Mouse (Mus musculus) cerebellum, adult 2 months (tissue): ENCODE measurements around the gene Catsper2. TPM values are rescaled to one million over a fixed set of nuclear protein-coding genes. Genes with fewer than 3 reads are reported as not detected.

Source experiments
- DNase-seq, 2 experiments: peaks; one replicate each; pipeline ENCODE4 v3.0.0; 2021
- H3K27ac ChIP-seq: fragments of 200-500 bp; 2 replicates; pipeline ENCODE4 v1.5.1; 2012; ENCODE audit warnings: low read length, control low read depth, inconsistent platforms; ENCODE audit not compliant: insufficient read depth
- H3K27me3 ChIP-seq: fragments of 200-500 bp; 2 replicates; pipeline ENCODE4 v1.6.1; 2012; ENCODE audit warnings: inconsistent platforms, mild to moderate bottlenecking, low read length, moderate library complexity; ENCODE audit not compliant: control insufficient read depth, insufficient read depth
- H3K4me1 ChIP-seq: fragments of 200-500 bp; 2 replicates; pipeline ENCODE4 v1.6.1; 2011; ENCODE audit warnings: low read length; ENCODE audit not compliant: control insufficient read depth, insufficient read depth
- H3K4me3 ChIP-seq: fragments of 200-500 bp; replicated peaks from 2 replicates; pipeline ENCODE3; 2011; ENCODE audit warnings: mild to moderate bottlenecking, low read depth, low read length, control low read depth; ENCODE audit not compliant: insufficient read depth
- CTCF ChIP-seq: fragments of 200-500 bp; IDR thresholded peaks from 2 replicates; pipeline ENCODE4 v1.5.1; 2011; ENCODE audit warnings: low read depth, mild to moderate bottlenecking, control low read depth, low read length, moderate library complexity, borderline replicate concordance; ENCODE audit not compliant: insufficient read depth
- POLR2A ChIP-seq: fragments of 200-500 bp; IDR thresholded peaks from 2 replicates; pipeline ENCODE4 v1.6.1; 2011; ENCODE audit warnings: low read length, control low read depth, borderline replicate concordance; ENCODE audit not compliant: insufficient read depth
- WGBS: fragments of 180-500 bp; shearing (Covaris S2); methylation state at CpG from one replicate; pipeline ENCODE4 v1.1.7; 2018; 5-methylcytosine and 5-hydroxymethylcytosine counted together
- polyA plus RNA-seq: library from polyadenylated mRNA; depleted of rRNA; stranded (reverse); fragments of >200 nt; gene quantifications from 2 replicates; pipeline ENCODE4 v1.2.3, GENCODE M21; 2012

The Catsper2 gene
- polyA plus RNA-seq, 1 experiment, result 7.4 TPM

GRCm38 (mm10) chr2:121449545-121450011 lies 36.0 kb upstream of the Catsper2 start:
- under 1% methylated on average over 52 of the region's 54 CpGs for WGBS
- no peak for DNase-seq

GRCm38 (mm10) chr2:121448739-121449535 lies 35.3 kb upstream of the Catsper2 start, which contains the start of gene Serf2:
TSS of gene Serf2 (plus strand) at chr2:121449195.
- WGBS, result 1% methylated on average over 74 of the region's 74 CpGs

More at GRCm38 (mm10) chr2:121449545-121450011, 36.0 kb upstream of the Catsper2 start:
- Histone ChIP-seq H3K4me1 (no peaks in the 10 kb centered on the region), H3K4me3 (peak overlapping the region; percentile 92), H3K27ac (peak overlapping the region; percentile 89), H3K27me3 (no peaks in the 10 kb centered on the region)
- no peak for TF ChIP-seq POLR2A

DNA sequence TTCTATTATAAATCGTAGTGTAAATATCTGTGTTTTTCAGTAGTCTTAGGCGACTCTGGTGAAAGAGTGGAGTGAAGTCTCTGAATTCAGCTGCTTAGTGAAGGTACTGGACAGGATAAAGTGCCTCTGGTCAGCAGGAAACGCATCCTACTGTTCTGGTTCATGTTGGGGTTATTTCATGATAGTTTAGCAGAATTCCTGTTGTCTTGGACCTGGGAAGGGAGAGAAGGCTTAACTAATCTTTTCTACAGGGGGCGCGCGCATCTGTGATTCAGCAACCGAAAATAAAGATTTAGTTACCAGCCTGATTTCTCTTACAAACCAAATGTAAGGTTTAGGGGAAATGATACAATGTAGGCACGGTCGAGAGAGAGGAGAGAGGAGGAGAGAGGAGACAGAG lies 34.5 kb upstream of the Catsper2 start:
- Histone ChIP-seq H3K4me1 (no peaks in the 10 kb centered on the region), H3K27me3 (no peaks in the 10 kb centered on the region), H3K27ac (no peak overlapping the region), H3K4me3 (no peak overlapping the region)
- 15% methylated on average over 9 of the region's 9 CpGs for WGBS
- TF ChIP-seq CTCF, result no peak
- no peak for TF ChIP-seq POLR2A
- DNase-seq, result peak in 1 of 2 experiments; percentile 27

More at GRCm38 (mm10) chr2:121448739-121449535, 35.3 kb upstream of the Catsper2 start, which contains the start of gene Serf2:
- TF ChIP-seq POLR2A (peak; percentile 97), CTCF (no peak)
- peak; percentile 98 to 99 for DNase-seq
- H3K4me3 ChIP-seq, result peak within 1 kb of the TSS; percentile 92
- peak within 1 kb of the TSS; percentile 89 for H3K27ac ChIP-seq
- no peaks in the 10 kb centered on the region for H3K27me3 ChIP-seq
- H3K4me1 ChIP-seq, result no peaks in the 10 kb centered on the region

- no peak for DNase-seq
- TF ChIP-seq CTCF (no peak), POLR2A (no peak)
- Histone ChIP-seq H3K27me3 (no peaks in the 10 kb centered on the region), H3K4me3 (no peak overlapping the region), H3K27ac (no peak overlapping the region), H3K4me1 (peaks cover 3% of the 10 kb centered on the region)
- 93% methylated on average over 3 of the region's 3 CpGs for WGBS
These were observed 33.4 kb upstream of the Catsper2 start for GRCm38 (mm10) chr2:121447006-121447405.

DNA sequence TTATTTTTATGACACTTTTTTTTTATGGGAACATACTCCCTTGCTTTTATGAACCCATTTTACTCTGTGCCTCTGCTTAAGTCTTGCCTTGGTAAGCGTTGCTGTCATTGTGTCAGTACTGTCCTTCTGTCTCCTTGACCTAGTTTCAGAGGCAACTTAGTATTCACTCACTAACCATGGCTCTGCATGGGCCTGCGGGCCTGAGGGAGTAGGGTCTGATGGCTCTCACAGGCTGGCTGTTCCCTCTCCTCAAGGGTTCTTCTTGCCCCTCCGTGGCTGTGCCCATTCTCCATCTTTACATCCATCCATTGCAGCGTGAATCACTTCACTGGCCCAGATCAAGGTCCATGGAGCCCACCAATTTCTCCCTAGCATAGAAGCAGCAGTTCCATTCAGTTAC lies 32.9 kb upstream of the Catsper2 start:
- no peaks in the 10 kb centered on the region for H3K27me3 ChIP-seq
- peaks cover 6% of the 10 kb centered on the region for H3K4me1 ChIP-seq
- no peak overlapping the region for H3K4me3 ChIP-seq
- H3K27ac ChIP-seq, result no peak overlapping the region
- DNase-seq, result no peak
- WGBS, result 77% methylated on average over 4 of the region's 4 CpGs
- TF ChIP-seq CTCF (no peak), POLR2A (no peak)

DNA sequence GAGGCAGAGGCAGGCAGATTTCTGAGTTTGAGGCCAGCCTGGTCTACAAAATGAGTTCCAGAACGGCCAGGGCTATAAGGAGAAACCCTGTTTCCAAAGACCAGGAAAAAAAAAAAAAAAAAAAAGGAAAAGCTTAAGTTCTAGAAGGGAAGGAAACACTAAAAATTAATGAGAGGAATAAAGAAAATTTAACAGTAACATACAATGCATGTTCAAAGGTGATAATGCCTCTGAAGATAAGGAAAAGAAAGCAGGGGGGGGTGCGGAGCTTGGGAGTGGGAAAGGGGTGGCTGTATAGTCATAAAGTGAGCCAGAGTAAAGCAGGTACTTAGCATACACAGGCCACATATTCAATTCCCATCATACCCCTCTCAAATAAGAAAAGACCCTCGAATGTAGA lies 31.5 kb upstream of the Catsper2 start:
- Histone ChIP-seq H3K27ac (no peak overlapping the region), H3K4me1 (peaks cover 6% of the 10 kb centered on the region), H3K27me3 (no peaks in the 10 kb centered on the region), H3K4me3 (no peak overlapping the region)
- WGBS, result 86% methylated on average over 3 of the region's 3 CpGs
- no peak for DNase-seq
- no peak for TF ChIP-seq CTCF
- no peak for TF ChIP-seq POLR2A

DNA sequence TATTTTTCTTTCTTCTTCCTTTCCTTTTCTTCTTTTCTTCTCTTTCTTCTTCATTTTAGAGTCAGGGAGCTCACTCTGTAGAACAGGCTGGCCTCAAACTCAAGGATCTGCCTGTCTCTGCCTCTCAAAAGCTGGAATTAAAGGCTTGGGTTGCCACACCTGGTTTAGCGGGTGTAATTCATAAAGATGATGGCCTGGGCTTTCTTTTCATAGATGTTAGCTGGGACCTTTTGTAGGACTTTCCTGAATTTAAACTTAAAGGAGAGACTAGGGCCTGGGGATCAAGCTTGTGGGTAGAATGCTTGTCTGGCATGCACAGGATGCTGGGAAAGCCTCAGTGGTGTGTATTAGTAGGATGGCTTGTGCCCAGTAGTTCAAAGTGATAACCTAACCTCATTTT lies 30.6 kb upstream of the Catsper2 start, which contains the start of gene Ell3:
TSS of gene Ell3 (minus strand) at position 101 of the 400 bp plus-strand sequence.
- 91% methylated on average over 1 of the region's 1 CpGs for WGBS
- no peaks in the 10 kb centered on the region for H3K27me3 ChIP-seq
- peaks cover 6% of the 10 kb centered on the region for H3K4me1 ChIP-seq
- no peak within 1 kb of the TSS for H3K27ac ChIP-seq
- DNase-seq, result no peak
- no peak for TF ChIP-seq CTCF
- TF ChIP-seq POLR2A, result no peak
- H3K4me3 ChIP-seq, result no peak within 1 kb of the TSS

DNA sequence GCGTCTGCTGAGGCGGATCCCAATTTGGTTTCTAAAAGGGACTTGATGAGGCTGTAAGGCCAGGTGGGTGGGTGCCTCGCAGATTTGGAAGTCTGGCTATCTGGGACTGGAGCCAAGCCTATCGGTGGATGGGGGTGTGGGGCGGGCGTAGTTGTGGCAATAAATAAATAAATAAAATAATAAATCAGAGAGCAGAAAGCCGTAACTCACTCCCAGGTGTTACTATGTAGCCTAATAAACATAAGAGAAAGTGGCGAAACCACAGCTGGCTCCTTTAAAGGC lies 29.4 kb upstream of the Catsper2 start:
- Histone ChIP-seq H3K27me3 (no peaks in the 10 kb centered on the region), H3K27ac (no peak overlapping the region), H3K4me1 (peaks cover 6% of the 10 kb centered on the region), H3K4me3 (peak overlapping the region; percentile 39)
- no peak for TF ChIP-seq POLR2A
- no peak for TF ChIP-seq CTCF
- DNase-seq, result no peak
- 18% methylated on average over 8 of the region's 8 CpGs for WGBS
